Mouse (Mus musculus) retina, embryonic 14.5 days (tissue): ENCODE data around the gene Hc.
A peak's percentile ranks its signal among the peaks of the same experiment; 100 is the strongest.

ENCODE experiments used
- DNase-seq: peaks from one replicate; pipeline ENCODE4 v3.0.0-alpha.2; 2015; ENCODE audit warnings: low spot score

Hc gene

GRCm38 (mm10) chr2:35057243-35057642 is 4.0 kb downstream of the Hc start:
- DNase-seq, result no peak

DNA sequence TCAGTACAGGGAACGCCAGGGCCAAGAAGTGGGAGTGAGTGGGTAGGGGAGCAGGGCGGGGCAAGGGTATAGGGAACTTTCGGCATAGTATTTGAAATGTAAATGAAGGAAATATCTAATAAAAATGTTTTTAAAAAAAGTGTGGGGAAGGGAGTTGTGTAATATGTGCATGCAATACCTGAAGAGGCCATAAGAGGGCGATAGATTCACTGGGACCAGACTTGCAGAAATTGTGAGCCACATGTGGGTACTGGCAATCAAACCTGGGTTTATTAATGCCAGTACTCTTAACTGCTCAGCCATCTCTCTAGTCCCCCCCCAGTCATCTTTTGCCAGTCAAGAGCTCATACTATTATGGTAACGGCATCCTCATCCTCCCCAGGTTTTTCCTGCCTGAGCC is 12.4 kb downstream of the Hc start:
- DNase-seq, result peak; percentile 34

- peak; percentile 55 for DNase-seq
Measured at GRCm38 (mm10) chr2:35044956-35045355, 16.3 kb downstream of the Hc start.

- DNase-seq, result no peak
Measured at GRCm38 (mm10) chr2:35038580-35039375, 22.5 kb downstream of the Hc start.

GRCm38 (mm10) chr2:35024646-35025154 is 36.5 kb downstream of the Hc start:
- no peak for DNase-seq

- DNase-seq, result no peak
Measured at GRCm38 (mm10) chr2:35021806-35022205, 39.4 kb downstream of the Hc start.

DNA sequence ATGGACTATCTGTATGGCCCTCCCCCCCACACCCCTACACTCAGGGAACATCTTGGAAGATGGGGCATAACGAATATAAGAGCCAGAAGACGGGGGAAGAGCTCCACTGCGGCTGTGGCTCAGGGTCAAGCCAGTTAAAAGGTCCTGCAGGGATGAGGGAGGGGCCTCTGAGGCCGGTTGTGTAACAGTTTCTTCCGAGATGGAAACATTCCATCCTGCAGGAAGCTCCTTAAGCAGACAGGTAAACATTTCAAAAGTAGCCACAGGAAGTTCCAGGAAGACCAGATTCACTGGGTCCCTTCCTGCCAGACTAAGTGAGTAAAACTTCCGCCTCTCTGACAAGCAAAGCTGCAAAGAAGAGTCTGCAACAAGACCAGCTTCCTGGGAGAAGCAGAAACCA is 45.4 kb downstream of the Hc start:
- DNase-seq, result no peak

DNA sequence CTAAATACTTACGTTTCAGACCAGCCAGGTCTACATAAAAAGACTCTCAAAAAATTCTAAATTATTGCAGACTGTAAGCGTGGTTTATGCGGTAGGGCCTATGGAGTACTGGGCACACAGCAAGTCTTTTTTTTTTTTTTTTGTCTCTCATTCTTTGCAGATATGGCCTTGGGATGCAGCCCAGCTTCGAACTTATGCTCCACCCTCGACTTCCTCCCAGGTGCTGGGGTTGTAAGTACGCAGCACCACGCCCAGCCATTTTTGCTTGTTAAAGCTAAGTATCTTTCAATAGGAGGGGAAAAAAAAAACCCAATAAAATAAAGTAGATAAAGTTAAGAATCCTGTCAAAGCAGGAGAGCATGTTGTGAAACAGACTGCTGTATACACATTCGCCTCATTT is 49.6 kb downstream of the Hc start:
- no peak for DNase-seq

GRCm38 (mm10) chr2:34998956-34999355 is 62.3 kb downstream of the Hc start:
- DNase-seq, result no peak

- no peak for DNase-seq
Measured at GRCm38 (mm10) chr2:34996506-34996905, 64.7 kb downstream of the Hc start.

DNA sequence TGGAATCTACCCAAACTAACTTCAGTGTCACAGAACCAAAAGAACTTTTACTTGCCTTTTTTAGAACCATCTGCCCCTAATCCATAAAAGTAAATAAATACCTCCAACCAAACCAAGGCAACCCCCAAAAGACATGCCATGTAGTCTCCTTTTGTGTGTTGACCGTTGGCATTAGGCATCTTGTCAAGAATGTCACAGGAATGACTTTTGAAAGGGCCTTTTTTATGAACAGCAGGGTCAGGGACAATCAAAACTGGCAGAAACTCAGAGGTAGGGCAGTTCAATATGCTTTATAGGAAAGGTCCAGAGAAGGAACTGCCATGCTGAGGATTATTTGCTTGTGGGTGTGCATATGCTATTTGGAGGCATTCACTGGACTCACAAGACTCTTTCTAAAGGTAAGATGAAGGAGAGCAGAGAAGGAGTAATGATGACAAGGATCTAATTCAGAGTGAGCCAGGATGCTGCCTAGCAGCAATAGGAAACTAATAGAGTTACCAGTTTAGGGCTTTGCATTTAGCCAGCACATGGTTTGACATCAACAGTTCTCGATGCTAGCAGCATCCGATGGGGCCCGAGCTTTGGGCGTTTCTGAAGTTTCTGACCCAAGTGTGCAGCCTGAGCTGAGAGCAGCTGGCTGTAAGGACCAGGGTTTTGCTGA is 67.4 kb downstream of the Hc start:
- DNase-seq, result no peak

DNA sequence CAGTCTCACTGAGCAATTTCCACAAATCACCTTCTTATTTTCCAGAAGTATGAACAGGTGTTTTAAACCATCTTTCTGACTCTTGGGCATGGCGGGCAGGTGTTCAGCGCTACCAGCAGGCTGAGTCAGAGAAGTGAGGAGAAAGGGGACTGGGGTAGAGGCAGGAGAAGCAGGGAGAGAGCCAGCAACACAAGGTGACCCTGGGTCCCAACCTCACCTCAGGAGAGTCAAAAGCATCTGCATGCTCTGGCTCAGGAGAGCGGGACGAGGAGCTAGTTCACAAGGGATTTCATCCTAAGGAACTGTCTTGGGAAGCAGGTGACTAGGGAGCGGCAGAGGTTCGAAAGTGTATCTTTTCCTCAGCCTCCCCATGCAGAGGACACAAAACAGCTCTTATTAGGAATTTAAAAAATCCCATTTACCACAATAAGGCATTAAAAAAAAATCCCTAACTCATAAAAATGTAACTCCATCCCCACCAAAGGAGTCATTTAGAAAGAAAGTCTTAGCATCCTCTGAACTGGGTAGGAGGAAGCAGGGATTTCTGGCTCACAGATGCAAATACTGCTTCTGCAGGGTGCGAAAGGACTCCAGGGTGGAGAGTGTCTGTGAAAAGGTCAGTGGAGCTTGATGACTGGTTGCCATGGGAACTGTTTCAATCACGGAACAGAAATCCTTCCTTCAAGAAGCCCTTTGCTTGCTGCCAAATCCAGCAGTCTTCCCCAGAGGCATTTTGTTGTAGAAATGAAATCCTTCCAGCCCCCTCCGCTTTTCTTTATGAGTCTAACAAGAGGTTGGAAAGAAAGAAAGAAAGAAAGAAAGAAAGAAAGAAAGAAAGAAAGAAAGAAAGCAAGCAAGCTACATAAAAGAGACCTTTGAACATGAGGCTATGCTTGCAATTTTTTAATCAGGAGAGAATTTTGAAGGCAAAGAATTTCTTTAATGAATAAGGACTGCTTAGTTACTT is 68.2 kb downstream of the Hc start:
- peak; percentile 73 for DNase-seq

GRCm38 (mm10) chr2:34991966-34992365 is 69.3 kb downstream of the Hc start:
- no peak for DNase-seq

- DNase-seq, result no peak
Measured at GRCm38 (mm10) chr2:34989749-34990148, 71.5 kb downstream of the Hc start.

GRCm38 (mm10) chr2:34987595-34987994 is 73.6 kb downstream of the Hc start:
- DNase-seq, result no peak

- DNase-seq, result no peak
Measured at GRCm38 (mm10) chr2:34984885-34985284, 76.4 kb downstream of the Hc start.

DNA sequence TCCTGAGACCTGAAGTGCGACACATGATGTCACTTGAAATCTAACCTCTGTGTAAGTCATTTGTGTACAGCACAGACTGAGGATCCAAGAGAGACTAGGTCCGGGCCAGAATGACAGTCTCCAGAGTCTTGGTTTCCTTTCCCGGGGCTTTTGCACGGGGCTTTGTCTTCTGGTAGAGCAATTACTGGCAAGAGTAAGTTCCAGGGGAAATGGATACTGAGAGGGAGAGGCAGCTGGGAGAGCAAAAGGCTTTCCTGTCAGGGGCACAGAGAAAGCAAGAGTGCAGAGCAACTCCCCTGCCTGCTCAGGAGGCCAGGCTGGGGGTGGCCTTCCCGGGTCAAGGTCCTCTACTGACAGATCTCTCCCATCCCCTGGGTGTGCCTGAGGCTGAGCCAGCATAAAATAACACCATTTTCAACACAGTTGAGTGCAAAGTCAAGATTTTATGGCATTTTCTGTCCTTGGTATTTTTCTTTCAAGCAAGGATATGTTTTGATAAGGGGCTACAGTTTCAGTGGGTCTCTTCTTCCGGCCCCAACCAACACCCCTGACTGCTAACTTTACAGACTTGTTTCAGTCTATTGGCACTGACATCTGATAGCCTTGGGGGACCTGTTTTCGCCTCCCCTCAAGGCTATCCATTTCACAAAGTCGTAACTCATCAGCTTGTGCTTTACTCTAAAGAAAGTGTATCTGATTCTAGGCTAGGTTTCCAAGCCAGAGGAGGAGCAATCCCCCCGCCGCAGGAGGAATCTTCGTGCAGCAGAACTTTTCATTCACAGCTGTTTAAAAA is 78.1 kb downstream of the Hc start:
- no peak for DNase-seq

- no peak for DNase-seq
Measured at GRCm38 (mm10) chr2:34982096-34982724, 79.0 kb downstream of the Hc start.

DNA sequence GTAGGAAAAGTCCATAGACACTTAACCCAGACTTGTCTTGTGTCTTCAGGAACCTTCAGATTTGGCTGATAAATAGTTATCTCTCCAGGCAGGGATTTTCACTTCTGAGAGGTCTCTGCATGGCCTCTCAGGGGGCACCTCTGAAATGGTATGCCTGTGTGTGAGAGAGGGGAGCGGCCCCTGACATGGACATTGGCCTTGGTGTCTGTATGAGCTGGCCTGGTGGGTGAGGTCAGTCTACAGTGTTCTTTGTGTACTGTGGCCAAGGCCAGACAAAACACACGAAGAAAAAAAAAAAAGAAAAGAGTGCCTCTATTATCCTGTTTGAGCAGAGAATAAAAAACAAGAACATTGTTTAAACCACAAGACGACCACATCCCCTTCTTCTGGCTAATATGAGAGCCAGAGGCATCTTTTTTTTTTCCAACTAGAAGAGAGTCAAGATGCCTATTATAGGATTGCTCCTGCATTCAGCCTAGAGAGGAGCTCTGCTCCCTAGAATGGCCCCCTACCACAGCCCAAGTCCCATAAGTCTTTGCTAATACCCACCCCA is 81.7 kb downstream of the Hc start:
- no peak for DNase-seq

DNA sequence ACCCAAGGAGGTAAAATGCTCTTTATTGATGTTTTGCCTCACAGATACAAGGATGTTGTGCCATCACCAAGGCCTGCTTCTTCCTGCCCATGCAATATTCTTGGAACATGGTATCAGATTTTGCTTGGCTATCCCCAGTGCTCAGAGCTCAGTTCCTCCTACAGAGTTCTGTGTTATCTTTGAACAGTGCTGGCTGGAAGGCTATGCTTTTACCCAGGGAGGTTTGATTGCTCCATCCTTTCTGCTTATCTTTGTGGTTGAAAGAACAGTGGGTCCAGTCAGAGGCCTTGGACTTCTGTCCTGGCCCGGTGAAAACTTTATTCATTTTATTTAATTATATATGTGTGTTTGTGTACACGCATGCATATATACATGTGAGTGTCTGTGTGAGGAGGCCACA is 83.0 kb downstream of the Hc start:
- DNase-seq, result no peak
